Mouse (Mus musculus): ENCODE measurements around the gene Arl6ip4.
A peak's percentile ranks its signal among the peaks of the same experiment; 100 is the strongest.

Arl6ip4 gene

DNA sequence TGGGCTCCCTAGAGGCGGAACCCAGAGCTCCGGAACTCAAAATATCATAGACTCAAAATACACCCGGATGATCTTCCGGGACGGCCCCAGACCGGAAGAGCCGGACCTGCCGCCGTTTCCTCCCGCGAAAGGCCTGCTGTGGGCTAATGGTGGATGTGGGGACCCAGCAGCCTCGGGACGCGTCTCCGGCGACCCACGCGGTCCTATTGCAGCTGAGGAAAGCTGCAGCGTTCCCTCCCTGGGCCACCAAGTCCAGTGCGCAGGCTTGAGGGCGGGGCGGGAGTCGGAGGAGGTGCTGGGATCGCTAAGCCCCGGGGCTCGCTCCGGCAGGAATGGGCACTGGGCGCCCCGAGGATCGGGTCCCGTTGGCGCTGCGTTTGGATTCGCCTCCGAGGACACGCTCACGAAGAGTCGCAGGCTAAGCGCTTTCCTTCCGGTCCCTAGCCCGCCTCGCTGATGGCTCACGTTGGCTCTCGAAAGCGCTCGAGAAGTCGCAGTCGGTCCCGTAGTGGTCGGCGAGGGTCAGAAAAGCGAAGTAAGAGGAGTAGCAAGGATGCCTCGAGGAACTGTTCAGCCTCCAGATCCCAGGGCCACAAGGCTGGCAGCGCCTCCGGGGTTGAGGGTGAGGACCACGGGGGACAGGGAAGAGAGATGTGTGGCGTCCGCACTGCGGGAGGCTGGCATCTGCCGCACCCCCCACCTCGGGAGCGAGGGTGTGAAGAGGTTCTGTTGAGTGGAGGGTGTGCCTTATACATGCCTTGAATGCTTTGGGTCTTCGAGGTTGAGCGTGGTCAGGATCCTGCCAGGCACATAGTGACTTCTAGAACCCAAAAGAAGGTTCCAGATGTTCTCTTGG, at the start of gene Arl6ip4:
Arl6ip4 (plus strand) TSS at position 100 of the 856 bp plus-strand sequence.
- peak; percentile 85 to 91 for DNase-seq

GRCm38 (mm10) chr5:124069657-124070056, 46.2 kb upstream of the Arl6ip4 start:
- DNase-seq, result no peak

DNA sequence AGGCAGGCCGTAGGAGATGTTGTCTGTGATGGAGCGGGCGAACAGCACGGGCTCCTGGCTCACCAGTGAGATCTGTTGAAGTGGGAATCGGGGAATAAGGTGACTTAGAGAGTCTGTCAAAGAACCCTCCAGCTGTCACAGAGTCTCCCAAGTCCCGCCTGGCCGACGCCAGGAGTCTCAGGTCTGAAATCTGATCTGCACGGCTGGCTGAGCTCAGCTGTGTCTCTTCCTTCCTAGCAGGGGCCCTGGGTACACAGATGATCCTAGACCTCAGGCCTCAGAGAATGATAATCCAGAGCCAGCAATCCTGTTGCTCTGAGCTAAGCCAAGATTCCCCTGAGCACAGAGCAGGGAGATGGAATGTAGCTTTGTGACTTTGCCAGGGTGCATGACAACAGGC, 42.2 kb upstream of the Arl6ip4 start:
- DNase-seq, result peak in 1 of 2 experiments; percentile 56

- DNase-seq, result no peak
Measured at GRCm38 (mm10) chr5:124074845-124075307, 41.0 kb upstream of the Arl6ip4 start.

DNA sequence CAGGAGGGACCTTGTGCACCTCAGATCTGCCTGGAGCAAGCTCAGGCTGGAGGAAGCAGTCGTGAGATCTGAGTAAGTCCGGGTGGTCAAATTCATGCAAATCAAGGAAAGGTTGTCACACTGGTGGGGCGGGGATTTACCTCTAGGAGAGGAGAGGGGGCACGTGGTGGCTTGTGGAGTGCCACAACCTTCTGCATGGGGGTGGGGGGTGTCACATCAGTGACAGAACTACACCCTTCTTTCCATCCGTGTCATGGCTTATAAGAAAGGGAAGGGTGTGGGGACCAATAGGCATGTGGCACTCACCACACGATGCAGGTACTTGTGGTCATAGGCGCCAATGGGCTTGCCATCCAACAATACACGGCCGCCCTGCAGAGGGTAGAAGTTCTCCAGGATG, 40.2 kb upstream of the Arl6ip4 start:
- DNase-seq, result no peak

DNA sequence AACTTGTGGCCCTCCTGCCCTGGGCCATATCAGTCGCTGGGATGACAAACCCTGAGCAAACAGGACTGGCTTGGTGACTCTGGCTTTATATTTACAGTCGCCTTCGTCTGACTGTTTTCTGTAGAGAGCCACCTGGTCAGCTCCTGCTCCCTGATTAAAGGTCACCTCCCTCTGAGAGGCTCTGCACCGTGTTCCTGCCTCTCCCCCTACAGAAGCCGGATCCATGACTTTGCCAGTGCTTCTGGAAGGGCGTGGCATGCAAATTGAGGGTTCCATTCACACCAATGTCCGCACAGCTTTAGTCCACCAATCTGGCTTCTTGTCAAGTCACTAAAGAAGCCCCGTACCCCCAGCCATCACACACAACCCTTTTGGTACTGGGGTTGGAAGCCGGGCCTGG, 39.3 kb upstream of the Arl6ip4 start:
- no peak for DNase-seq

DNA sequence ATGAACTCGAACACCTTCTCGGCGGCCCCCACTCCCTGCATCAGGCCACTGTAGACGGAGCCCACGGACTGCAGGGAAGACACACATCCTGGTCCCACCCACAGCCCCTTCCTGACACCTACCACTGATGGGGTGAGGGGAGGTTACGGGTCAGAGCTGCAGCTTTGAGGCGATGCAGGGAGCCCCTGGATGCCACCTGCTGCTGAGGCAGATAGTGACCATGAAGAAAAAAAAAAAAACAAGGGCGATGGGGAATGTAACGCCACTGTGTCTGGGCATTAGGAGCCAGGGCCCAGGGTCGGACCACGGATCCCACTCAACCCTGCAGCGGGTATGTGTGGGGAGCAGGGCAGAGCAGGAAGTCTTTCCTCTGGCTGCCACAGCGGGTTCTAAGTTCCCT, 38.6 kb upstream of the Arl6ip4 start:
- no peak for DNase-seq

GRCm38 (mm10) chr5:124077856-124078460, 37.9 kb upstream of the Arl6ip4 start:
- DNase-seq, result peak in 1 of 2 experiments; percentile 54

- DNase-seq, result peak; percentile 76 to 88
Measured at GRCm38 (mm10) chr5:124078794-124079416, 37.0 kb upstream of the Arl6ip4 start.

GRCm38 (mm10) chr5:124079880-124080279, 36.0 kb upstream of the Arl6ip4 start:
- no peak for DNase-seq

DNA sequence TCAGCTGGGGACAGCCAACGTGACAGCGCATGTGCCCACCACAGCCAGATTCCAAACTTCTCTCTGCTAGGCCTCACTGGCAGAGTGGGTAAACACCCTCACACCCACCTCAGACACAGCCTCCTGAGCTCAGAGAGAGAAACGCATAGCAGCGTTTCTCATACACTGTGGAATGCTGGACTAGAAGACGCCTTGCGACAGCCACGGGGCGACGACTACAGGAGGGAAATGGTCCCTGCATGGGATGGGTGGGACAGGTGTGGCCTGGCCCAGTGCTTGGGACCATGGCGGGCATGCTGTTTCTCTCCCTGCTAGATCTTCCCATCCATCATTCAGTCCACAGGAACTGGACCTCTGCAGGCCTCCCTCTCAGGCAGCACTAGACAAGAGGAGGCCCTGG, 33.4 kb upstream of the Arl6ip4 start:
- no peak for DNase-seq

- peak; percentile 56 to 59 for DNase-seq
Measured at GRCm38 (mm10) chr5:124082941-124083688, 32.8 kb upstream of the Arl6ip4 start.

GRCm38 (mm10) chr5:124083850-124084587, 31.9 kb upstream of the Arl6ip4 start:
- DNase-seq, result peak in 1 of 2 experiments; percentile 53

GRCm38 (mm10) chr5:124084588-124085173, 31.2 kb upstream of the Arl6ip4 start:
- DNase-seq, result peak; percentile 93 to 94

DNA sequence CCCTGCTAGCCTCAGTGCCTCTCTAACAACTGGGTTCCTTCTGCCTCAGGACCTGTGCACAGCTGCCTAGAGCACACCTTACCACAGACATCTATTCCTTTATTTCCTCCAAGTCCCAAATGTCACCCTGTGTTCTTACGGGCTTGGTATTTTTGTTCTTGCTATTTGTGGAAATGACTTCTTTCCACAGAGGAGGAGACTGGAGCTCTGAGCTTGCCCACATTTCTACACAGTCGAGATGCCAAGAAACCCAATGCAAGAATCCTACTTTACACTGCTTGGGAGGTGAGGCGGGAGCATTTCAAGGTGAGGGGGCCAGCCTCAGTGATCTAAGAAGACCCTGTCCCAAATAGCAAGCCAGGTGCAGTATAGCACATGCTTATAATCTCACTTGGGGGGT, 30.4 kb upstream of the Arl6ip4 start:
- no peak for DNase-seq

DNA sequence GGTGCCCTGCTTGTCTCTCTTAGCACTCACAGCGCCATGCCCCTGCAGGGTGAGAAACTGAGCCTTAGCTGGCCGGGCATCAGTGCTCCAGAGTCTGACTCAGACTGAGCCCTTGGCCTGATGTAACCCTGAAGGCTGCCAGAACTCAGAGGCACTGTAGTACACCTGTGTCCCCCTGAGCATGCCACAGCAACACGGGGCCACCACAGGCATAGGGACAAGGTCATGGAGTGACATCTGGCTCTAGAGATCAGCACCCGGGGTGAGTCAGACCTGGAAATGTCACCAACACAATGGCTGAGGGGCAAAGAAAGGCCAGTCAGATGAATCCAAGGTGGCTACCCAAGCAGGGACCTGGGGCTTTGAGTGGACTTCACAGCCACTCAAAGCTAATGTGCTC, 29.0 kb upstream of the Arl6ip4 start:
- no peak for DNase-seq

- no peak for DNase-seq
Measured at GRCm38 (mm10) chr5:124089868-124090267, 26.0 kb upstream of the Arl6ip4 start.

DNA sequence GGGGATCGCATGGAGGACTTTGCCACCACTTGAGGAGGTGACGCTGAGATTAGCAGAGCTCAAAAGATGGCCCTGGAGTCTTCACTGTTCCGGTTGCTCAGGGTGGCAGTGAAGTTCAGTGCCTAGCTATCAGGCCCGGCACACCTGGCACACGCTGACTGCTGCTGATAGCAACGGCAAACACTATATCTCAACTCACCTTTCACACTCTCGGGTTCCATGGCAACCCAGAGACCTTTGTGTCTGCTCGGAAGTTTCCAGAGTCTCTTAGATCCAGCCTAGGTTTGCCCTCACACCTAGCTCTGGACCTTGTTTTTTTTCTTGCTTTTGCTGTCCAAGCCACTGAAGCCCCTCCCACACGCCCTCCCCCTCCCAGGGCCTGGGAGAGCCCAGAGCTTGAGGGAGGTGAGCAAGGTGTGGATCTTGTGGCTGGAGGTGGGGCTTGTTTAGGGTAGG, 23.9 kb upstream of the Arl6ip4 start:
- peak in 1 of 2 experiments; percentile 12 for DNase-seq

- peak; percentile 72 to 76 for DNase-seq
Measured at GRCm38 (mm10) chr5:124093120-124093794, 22.6 kb upstream of the Arl6ip4 start.

- DNase-seq, result peak in 1 of 2 experiments; percentile 5
Measured at GRCm38 (mm10) chr5:124093852-124094604, 21.9 kb upstream of the Arl6ip4 start.
